Mouse (Mus musculus): ENCODE measurements around the gene Atxn7. TPM values are rescaled to one million over a fixed set of nuclear protein-coding genes. Genes with fewer than 3 reads are reported as not detected.

Atxn7 gene
- polyA plus RNA-seq, 1 experiment from 2014 or later: 5.2 TPM

- H3K9ac ChIP-seq (ENCODE audit: low read depth, low read length): no peak overlapping the region
- no peaks in the 10 kb centered on the region for H3K36me3 ChIP-seq (ENCODE audit: control insufficient read depth, insufficient read depth, low read length)
- H3K27ac ChIP-seq (ENCODE audit: low read depth, low read length): no peak overlapping the region
- H3K9me3 ChIP-seq (replicated peaks; ENCODE audit: control insufficient read depth, low read length): no peaks in the 10 kb centered on the region
- ATAC-seq (replicated peaks; ENCODE audit: insufficient number of reproducible peaks, low FRiP score, low TSS enrichment): no peak
- WGBS (ENCODE audit: insufficient replicate concordance): 81% methylated on average over 7 of the region's 7 CpGs
- H3K4me3 ChIP-seq (ENCODE audit: low read depth, low read length): no peak overlapping the region
- no peaks in the 10 kb centered on the region for H3K27me3 ChIP-seq (ENCODE audit: control insufficient read depth, insufficient read depth, low read length)
- H3K4me1 ChIP-seq (ENCODE audit: control insufficient read depth, insufficient read depth, low read length): no peaks in the 10 kb centered on the region
- H3K4me2 ChIP-seq: no peak overlapping the region
Measured at GRCm38 (mm10) chr14:14002771-14003170, 41.5 kb downstream of the Atxn7 start.

GRCm38 (mm10) chr14:14009712-14010111 is 48.5 kb downstream of the Atxn7 start:
- H3K9me3 ChIP-seq (replicated peaks; ENCODE audit: control insufficient read depth, low read length): no peaks in the 10 kb centered on the region
- no peak overlapping the region for H3K27ac ChIP-seq (ENCODE audit: low read depth, low read length)
- no peak overlapping the region for H3K9ac ChIP-seq (ENCODE audit: low read depth, low read length)
- H3K4me3 ChIP-seq (ENCODE audit: low read depth, low read length): no peak overlapping the region
- no peaks in the 10 kb centered on the region for H3K4me1 ChIP-seq (ENCODE audit: control insufficient read depth, insufficient read depth, low read length)
- 35% methylated on average over 6 of the region's 6 CpGs for WGBS (ENCODE audit: insufficient replicate concordance)
- H3K27me3 ChIP-seq (ENCODE audit: control insufficient read depth, insufficient read depth, low read length): no peaks in the 10 kb centered on the region
- H3K4me2 ChIP-seq: no peak overlapping the region
- ATAC-seq (replicated peaks; ENCODE audit: insufficient number of reproducible peaks, low FRiP score, low TSS enrichment): no peak
- H3K36me3 ChIP-seq (ENCODE audit: control insufficient read depth, insufficient read depth, low read length): no peaks in the 10 kb centered on the region

- Histone ChIP-seq H3K27ac (ENCODE audit: low read depth, low read length) (peak overlapping the region; percentile 99), H3K9me3 (replicated peaks; ENCODE audit: control insufficient read depth, low read length) (no peaks in the 10 kb centered on the region), H3K4me3 (ENCODE audit: low read depth, low read length) (peak overlapping the region; percentile 86), H3K27me3 (ENCODE audit: control insufficient read depth, insufficient read depth, low read length) (no peaks in the 10 kb centered on the region), H3K4me2 (peak overlapping the region; percentile 85), H3K4me1 (ENCODE audit: control insufficient read depth, insufficient read depth, low read length) (no peaks in the 10 kb centered on the region), H3K9ac (ENCODE audit: low read depth, low read length) (peak overlapping the region; percentile 96), H3K36me3 (ENCODE audit: control insufficient read depth, insufficient read depth, low read length) (no peaks in the 10 kb centered on the region)
- ATAC-seq (replicated peaks; ENCODE audit: insufficient number of reproducible peaks, low FRiP score, low TSS enrichment): peak; percentile 91
- 0% methylated on average over 81 of the region's 116 CpGs for WGBS (ENCODE audit: insufficient replicate concordance)
Measured at GRCm38 (mm10) chr14:14012383-14013251, 51.4 kb downstream of the Atxn7 start.

GRCm38 (mm10) chr14:14013252-14013711 is 52.0 kb downstream of the Atxn7 start:
- Histone ChIP-seq H3K36me3 (ENCODE audit: control insufficient read depth, insufficient read depth, low read length) (no peaks in the 10 kb centered on the region), H3K9me3 (replicated peaks; ENCODE audit: control insufficient read depth, low read length) (no peaks in the 10 kb centered on the region), H3K9ac (ENCODE audit: low read depth, low read length) (peak overlapping the region; percentile 96), H3K4me3 (ENCODE audit: low read depth, low read length) (peak overlapping the region; percentile 86), H3K27me3 (ENCODE audit: control insufficient read depth, insufficient read depth, low read length) (no peaks in the 10 kb centered on the region), H3K4me2 (peak overlapping the region; percentile 85), H3K4me1 (ENCODE audit: control insufficient read depth, insufficient read depth, low read length) (no peaks in the 10 kb centered on the region), H3K27ac (ENCODE audit: low read depth, low read length) (peak overlapping the region; percentile 99)
- 1% methylated on average over 23 of the region's 27 CpGs for WGBS (ENCODE audit: insufficient replicate concordance)
- peak; percentile 46; the same call in 1 of the 2 replicates for ATAC-seq (replicated peaks; ENCODE audit: insufficient number of reproducible peaks, low FRiP score, low TSS enrichment)

GRCm38 (mm10) chr14:14014636-14015375 is 53.6 kb downstream of the Atxn7 start:
- H3K4me2 ChIP-seq: no peak overlapping the region
- H3K9ac ChIP-seq (ENCODE audit: low read depth, low read length): no peak overlapping the region
- no peak overlapping the region for H3K27ac ChIP-seq (ENCODE audit: low read depth, low read length)
- no peak for ATAC-seq (replicated peaks; ENCODE audit: insufficient number of reproducible peaks, low FRiP score, low TSS enrichment)
- no peak overlapping the region for H3K4me3 ChIP-seq (ENCODE audit: low read depth, low read length)
- H3K9me3 ChIP-seq (replicated peaks; ENCODE audit: control insufficient read depth, low read length): no peaks in the 10 kb centered on the region
- whole genome bisulfite sequencing (ENCODE audit: insufficient replicate concordance): 79% methylated on average over 6 of the region's 6 CpGs
- no peaks in the 10 kb centered on the region for H3K36me3 ChIP-seq (ENCODE audit: control insufficient read depth, insufficient read depth, low read length)
- no peaks in the 10 kb centered on the region for H3K27me3 ChIP-seq (ENCODE audit: control insufficient read depth, insufficient read depth, low read length)
- H3K4me1 ChIP-seq (ENCODE audit: control insufficient read depth, insufficient read depth, low read length): no peaks in the 10 kb centered on the region

- Histone ChIP-seq H3K4me3 (ENCODE audit: low read depth, low read length) (no peak overlapping the region), H3K27ac (ENCODE audit: low read depth, low read length) (no peak overlapping the region), H3K4me2 (no peak overlapping the region), H3K36me3 (ENCODE audit: control insufficient read depth, insufficient read depth, low read length) (no peaks in the 10 kb centered on the region), H3K4me1 (ENCODE audit: control insufficient read depth, insufficient read depth, low read length) (no peaks in the 10 kb centered on the region), H3K27me3 (ENCODE audit: control insufficient read depth, insufficient read depth, low read length) (no peaks in the 10 kb centered on the region), H3K9ac (ENCODE audit: low read depth, low read length) (no peak overlapping the region), H3K9me3 (replicated peaks; ENCODE audit: control insufficient read depth, low read length) (no peaks in the 10 kb centered on the region)
- no peak for ATAC-seq (replicated peaks; ENCODE audit: insufficient number of reproducible peaks, low FRiP score, low TSS enrichment)
- 83% methylated on average over 6 of the region's 6 CpGs for WGBS (ENCODE audit: insufficient replicate concordance)
Measured at GRCm38 (mm10) chr14:14019155-14019894, 58.1 kb downstream of the Atxn7 start.

GRCm38 (mm10) chr14:14021244-14021643 is 60.0 kb downstream of the Atxn7 start:
- Histone ChIP-seq H3K4me3 (ENCODE audit: low read depth, low read length) (no peak overlapping the region), H3K9ac (ENCODE audit: low read depth, low read length) (no peak overlapping the region), H3K27me3 (ENCODE audit: control insufficient read depth, insufficient read depth, low read length) (no peaks in the 10 kb centered on the region), H3K27ac (ENCODE audit: low read depth, low read length) (no peak overlapping the region), H3K9me3 (replicated peaks; ENCODE audit: control insufficient read depth, low read length) (no peaks in the 10 kb centered on the region), H3K4me2 (no peak overlapping the region), H3K36me3 (ENCODE audit: control insufficient read depth, insufficient read depth, low read length) (no peaks in the 10 kb centered on the region), H3K4me1 (ENCODE audit: control insufficient read depth, insufficient read depth, low read length) (no peaks in the 10 kb centered on the region)
- 90% methylated on average over 6 of the region's 6 CpGs for WGBS (ENCODE audit: insufficient replicate concordance)
- ATAC-seq (replicated peaks; ENCODE audit: insufficient number of reproducible peaks, low FRiP score, low TSS enrichment): no peak

- no peaks in the 10 kb centered on the region for H3K27me3 ChIP-seq (ENCODE audit: control insufficient read depth, insufficient read depth, low read length)
- H3K4me3 ChIP-seq (ENCODE audit: low read depth, low read length): no peak overlapping the region
- H3K9ac ChIP-seq (ENCODE audit: low read depth, low read length): no peak overlapping the region
- H3K36me3 ChIP-seq (ENCODE audit: control insufficient read depth, insufficient read depth, low read length): no peaks in the 10 kb centered on the region
- no peak overlapping the region for H3K4me2 ChIP-seq
- 84% methylated on average over 8 of the region's 8 CpGs for WGBS (ENCODE audit: insufficient replicate concordance)
- no peaks in the 10 kb centered on the region for H3K9me3 ChIP-seq (replicated peaks; ENCODE audit: control insufficient read depth, low read length)
- no peak for ATAC-seq (replicated peaks; ENCODE audit: insufficient number of reproducible peaks, low FRiP score, low TSS enrichment)
- no peaks in the 10 kb centered on the region for H3K4me1 ChIP-seq (ENCODE audit: control insufficient read depth, insufficient read depth, low read length)
- H3K27ac ChIP-seq (ENCODE audit: low read depth, low read length): no peak overlapping the region
Measured at GRCm38 (mm10) chr14:14025870-14026269, 64.6 kb downstream of the Atxn7 start.
